In the genomic region with DNA sequence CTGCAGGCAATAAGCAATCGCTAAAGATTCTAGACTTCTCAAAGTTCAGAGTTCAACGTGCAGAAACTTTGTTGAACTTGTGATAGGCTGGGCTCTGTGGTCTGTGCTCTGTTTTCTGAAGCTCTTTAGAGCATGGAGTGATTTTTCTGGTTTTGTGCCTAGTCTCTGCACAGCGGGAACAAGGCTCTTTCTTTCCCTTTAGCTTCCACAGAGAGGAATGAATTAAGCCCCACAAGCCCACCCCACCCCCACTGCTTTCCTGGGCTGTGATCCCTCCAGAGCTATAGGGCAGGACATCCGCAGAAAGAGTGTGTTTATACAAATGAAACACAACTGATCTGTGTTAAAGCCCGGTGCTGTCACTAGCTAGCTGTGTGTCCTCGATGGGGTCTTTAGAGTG, we compare ENCODE assay signal across 16 mouse cellular contexts.
DNase-seq lines count a peak whose midpoint lies in the region; ATAC-seq and TF ChIP-seq lines count a peak whose summit lies in the region.
"Had no signal": no experiment of that assay in that cellular context is flagged by ENCODE, and none has a peak within 500 bp of the region (broad histone marks: within the 10 kb centered on the region; RNA-seq: fewer than 3 reads in every experiment).

No protein-coding gene starts in this region.

- no peak overlapping the region for H3K4me3 ChIP-seq in neural tube, embryonic 11.5 days (ENCODE audit: low read depth, low read length)
- no peak overlapping the region for H3K4me3 ChIP-seq in neural tube, embryonic 15.5 days (replicated peaks)
- H3K4me3 ChIP-seq in hindbrain, postnatal 0 days (ENCODE audit: low read length) = no peak overlapping the region
- no peak overlapping the region for H3K4me3 ChIP-seq in heart, adult 2 months
- H3K4me3 ChIP-seq: heart, embryonic 15.5 days; liver, embryonic 13.5 days had no signal

- no peaks in the 10 kb centered on the region for H3K79me2 ChIP-seq in heart, adult 2 months (replicated peaks; ENCODE audit: control insufficient read depth, insufficient read depth, low read length)

- ATAC-seq in neural tube, embryonic 11.5 days (ENCODE audit: insufficient read depth, low FRiP score, low TSS enrichment) = no peak
- ATAC-seq in neural tube, embryonic 15.5 days (ENCODE audit: low FRiP score) = no peak
- peak; percentile 69; the same call in 1 of the 2 replicates for ATAC-seq in hindbrain, postnatal 0 days
- ATAC-seq: activated CD4-positive, CD25-positive, alpha-beta regulatory T cell, adult 4 months had no signal

- H3K4me2 ChIP-seq in neural tube, embryonic 11.5 days (ENCODE audit: low read depth) = no peak overlapping the region
- H3K4me2 ChIP-seq in neural tube, embryonic 15.5 days = no peak overlapping the region
- H3K4me2 ChIP-seq in hindbrain, postnatal 0 days (ENCODE audit: low read depth, low read length) = no peak overlapping the region
- H3K4me2 ChIP-seq: heart, embryonic 15.5 days; liver, embryonic 13.5 days had no signal

- intact Hi-C loops in heart, adult 2 months (cut with DNase I) = no loop called here

- no peak for TF ChIP-seq CTCF in hindbrain, postnatal 0 days (IDR thresholded peaks at IDR 0.05; ENCODE audit: low read depth)
- no peak for TF ChIP-seq CTCF in heart, adult 2 months (IDR thresholded peaks at IDR 0.05)

- TF ChIP-seq POLR2A in heart, adult 2 months (IDR thresholded peaks at IDR 0.05; ENCODE audit: insufficient read depth, low read depth, low read length) = no peak

- no peaks in the 10 kb centered on the region for H3K9me3 ChIP-seq in neural tube, embryonic 11.5 days (ENCODE audit: control insufficient read depth, low read length)
- no peaks in the 10 kb centered on the region for H3K9me3 ChIP-seq in neural tube, embryonic 15.5 days (replicated peaks)
- H3K9me3 ChIP-seq in hindbrain, postnatal 0 days (ENCODE audit: low read length) = no peaks in the 10 kb centered on the region
- H3K9me3 ChIP-seq: heart, embryonic 15.5 days; liver, embryonic 13.5 days had no signal

- WGBS in neural tube, embryonic 11.5 days = 59% methylated on average over 6 of the region's 6 CpGs
- 57% methylated on average over 6 of the region's 6 CpGs for WGBS in neural tube, embryonic 15.5 days
- 36% methylated on average over 6 of the region's 6 CpGs for WGBS in hindbrain, postnatal 0 days
- whole genome bisulfite sequencing in heart, adult 2 months = 48% methylated on average over 6 of the region's 6 CpGs

- no peak overlapping the region for H3K9ac ChIP-seq in neural tube, embryonic 11.5 days (ENCODE audit: low read length)
- no peak overlapping the region for H3K9ac ChIP-seq in neural tube, embryonic 15.5 days (replicated peaks)
- H3K9ac ChIP-seq in hindbrain, postnatal 0 days (replicated peaks; ENCODE audit: low read length) = no peak overlapping the region
- H3K9ac ChIP-seq in heart, adult 2 months (ENCODE audit: low read depth, low read length) = no peak overlapping the region
- H3K9ac ChIP-seq: heart, embryonic 15.5 days; liver, embryonic 13.5 days had no signal

- H3K27me3 ChIP-seq in neural tube, embryonic 11.5 days (ENCODE audit: control insufficient read depth, insufficient read depth, low read length) = no peaks in the 10 kb centered on the region
- no peaks in the 10 kb centered on the region for H3K27me3 ChIP-seq in neural tube, embryonic 15.5 days (replicated peaks)
- no peaks in the 10 kb centered on the region for H3K27me3 ChIP-seq in hindbrain, postnatal 0 days (ENCODE audit: insufficient read depth, low read length)
- 0 out of 2 replicates have a peak, but pooled peaks cover 1% of the 10 kb centered on the region for H3K27me3 ChIP-seq in heart, adult 2 months (ENCODE audit: control insufficient read depth, insufficient read depth, low read length)
- H3K27me3 ChIP-seq: heart, embryonic 15.5 days had no signal

- peak; percentile 33 for DNase-seq in embryo, embryonic 10.5 days (ENCODE audit: low spot score)
- DNase-seq in embryo, embryonic 10 days (ENCODE audit: low spot score) = no peak
- DNase-seq in neural tube, embryonic 11.5 days (ENCODE audit: low spot score) = peak; percentile 33
- DNase-seq in hindbrain, postnatal 0 days (ENCODE audit: low spot score) = peak; percentile 58
- no peak for DNase-seq in B cell, adult 2 months
- no peak for DNase-seq in urinary bladder, postnatal 25 days (ENCODE audit: low spot score)
- DNase-seq in heart, adult 2 months = no peak
- DNase-seq: adrenal gland, postnatal 36 days; cerebellum, postnatal 14 days; kidney, adult 2 months; liver, embryonic 13.5 days; lung, postnatal 14 days; thymus, adult 2 months had no signal

- H3K27ac ChIP-seq in neural tube, embryonic 11.5 days (ENCODE audit: low read depth, low read length) = no peak overlapping the region
- no peak overlapping the region for H3K27ac ChIP-seq in neural tube, embryonic 15.5 days (replicated peaks)
- no peak overlapping the region for H3K27ac ChIP-seq in hindbrain, postnatal 0 days
- no peak overlapping the region for H3K27ac ChIP-seq in heart, adult 2 months
- H3K27ac ChIP-seq: heart, embryonic 15.5 days; liver, embryonic 13.5 days had no signal

- H3K4me1 ChIP-seq in neural tube, embryonic 11.5 days (ENCODE audit: control insufficient read depth, insufficient read depth, low read length) = no peaks in the 10 kb centered on the region
- peaks cover 10% of the 10 kb centered on the region for H3K4me1 ChIP-seq in neural tube, embryonic 15.5 days
- H3K4me1 ChIP-seq in hindbrain, postnatal 0 days (ENCODE audit: insufficient read depth, low read length) = no peaks in the 10 kb centered on the region
- no peaks in the 10 kb centered on the region for H3K4me1 ChIP-seq in heart, adult 2 months (ENCODE audit: control insufficient read depth, insufficient read depth, low read length)
- H3K4me1 ChIP-seq: heart, embryonic 15.5 days; liver, embryonic 13.5 days had no signal

- no peaks in the 10 kb centered on the region for H3K36me3 ChIP-seq in neural tube, embryonic 11.5 days (ENCODE audit: control insufficient read depth, insufficient read depth, low read length)
- no peaks in the 10 kb centered on the region for H3K36me3 ChIP-seq in neural tube, embryonic 15.5 days
- H3K36me3 ChIP-seq in hindbrain, postnatal 0 days (ENCODE audit: insufficient read depth, low read length) = no peaks in the 10 kb centered on the region
- H3K36me3 ChIP-seq in heart, adult 2 months (ENCODE audit: control insufficient read depth, insufficient read depth, low read length) = no peaks in the 10 kb centered on the region
- H3K36me3 ChIP-seq: heart, embryonic 15.5 days; liver, embryonic 13.5 days had no signal

- TF ChIP-seq EP300 in heart, adult 2 months (IDR thresholded peaks at IDR 0.05; ENCODE audit: insufficient read depth, low read depth, low read length) = no peak

Comparison
In these comparisons a context has a peak if more than half of its experiments do, and no peak if none do; other contexts are left out.
1. DNase-seq: peak in embryo, embryonic 10.5 days (single experiment), neural tube, embryonic 11.5 days (single experiment) and hindbrain, postnatal 0 days (single experiment); none in embryo, embryonic 10 days (single experiment), B cell, adult 2 months (0 of 2), urinary bladder, postnatal 25 days (single experiment) and heart, adult 2 months (0 of 2).